Mouse (Mus musculus) G1E-ER4 (cell line): Measurements from ENCODE around the gene Gas2l3. TPM values are rescaled to one million over a fixed set of nuclear protein-coding genes. Genes with fewer than 3 reads are reported as not detected.

Source experiments
- GATA1 ChIP-seq: IDR thresholded peaks from one replicate; pipeline ENCODE4 v1.8.0; 2012; ENCODE audit warnings: low read length, inconsistent platforms
- polyA plus RNA-seq: library from polyadenylated mRNA; stranded (reverse); fragments of >175 nt; gene quantifications from 2 replicates; pipeline ENCODE4 v1.2.3, GENCODE M21; 2012

Gene Gas2l3
- polyA plus RNA-seq, 1 experiment: not detected

DNA sequence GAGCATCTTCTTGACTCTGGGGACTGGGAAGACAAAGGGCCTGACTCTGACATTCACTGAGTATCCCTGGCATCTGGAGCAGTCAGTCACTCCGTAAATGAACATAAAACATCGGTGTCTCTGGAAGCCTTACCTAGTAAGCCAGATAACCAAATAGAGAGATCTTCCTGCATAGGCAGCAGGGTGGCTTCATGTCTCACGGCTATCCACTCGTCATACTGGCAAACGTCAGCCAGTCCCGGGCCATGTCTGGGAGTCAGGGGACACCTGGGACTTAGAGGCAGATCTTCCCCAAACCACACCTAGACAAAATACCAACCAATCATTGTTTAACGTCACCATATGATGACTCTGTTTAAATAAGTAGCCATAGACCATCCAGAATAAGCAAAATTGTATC, 13.0 kb downstream of the Gas2l3 start:
- TF ChIP-seq GATA1: no peak

- no peak for TF ChIP-seq GATA1
Observed at GRCm38 (mm10) chr10:89424800-89425393, 18.9 kb downstream of the Gas2l3 start.

DNA sequence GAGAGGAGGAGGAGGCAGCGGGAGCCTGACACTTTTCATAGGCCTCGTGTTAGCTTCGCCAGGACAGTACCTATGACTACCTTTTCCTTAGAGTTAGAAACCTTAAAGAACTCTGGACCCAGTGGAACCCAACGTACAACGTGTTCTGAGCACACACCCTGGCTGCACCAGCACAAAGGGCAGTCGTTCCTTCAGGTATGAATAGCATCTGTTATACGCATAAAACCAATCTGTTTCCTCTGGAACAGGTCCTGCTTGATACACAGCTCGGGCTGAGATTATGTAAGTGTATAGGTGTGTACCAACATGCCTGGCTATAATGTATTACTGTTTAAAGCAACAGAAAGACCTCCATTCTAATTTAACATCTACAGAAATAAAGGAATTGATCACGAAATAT, 19.6 kb downstream of the Gas2l3 start:
- TF ChIP-seq GATA1: no peak

DNA sequence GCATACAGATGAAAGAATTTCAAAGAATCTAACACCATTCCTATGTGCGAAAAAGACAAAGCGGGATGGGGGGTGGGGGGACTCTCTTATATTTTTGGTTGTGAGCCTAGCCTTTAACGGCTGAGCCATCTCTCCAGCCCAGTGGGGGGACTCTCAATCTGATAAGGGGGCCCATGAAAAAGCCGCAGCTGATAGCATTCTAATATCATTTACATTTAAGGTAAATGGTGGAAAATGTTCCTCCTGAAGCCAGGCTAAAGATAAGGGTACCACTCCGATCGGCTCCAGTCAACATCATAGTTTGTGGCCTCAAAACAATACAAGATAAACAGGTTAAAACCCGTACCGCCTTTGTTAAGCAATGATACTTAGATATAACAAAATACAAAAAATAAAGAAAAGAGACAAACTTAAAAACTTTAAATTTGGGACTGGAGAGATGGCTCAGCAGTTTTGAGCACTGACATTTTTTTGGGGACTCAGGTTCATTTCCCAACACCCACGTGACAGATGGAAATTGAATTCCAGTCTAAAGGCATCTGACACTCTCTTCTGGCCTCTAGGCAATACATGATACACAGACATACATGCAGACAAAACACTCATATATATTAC, 20.5 kb downstream of the Gas2l3 start:
- TF ChIP-seq GATA1: no peak

GRCm38 (mm10) chr10:89422504-89423158, 21.1 kb downstream of the Gas2l3 start:
- no peak for TF ChIP-seq GATA1

DNA sequence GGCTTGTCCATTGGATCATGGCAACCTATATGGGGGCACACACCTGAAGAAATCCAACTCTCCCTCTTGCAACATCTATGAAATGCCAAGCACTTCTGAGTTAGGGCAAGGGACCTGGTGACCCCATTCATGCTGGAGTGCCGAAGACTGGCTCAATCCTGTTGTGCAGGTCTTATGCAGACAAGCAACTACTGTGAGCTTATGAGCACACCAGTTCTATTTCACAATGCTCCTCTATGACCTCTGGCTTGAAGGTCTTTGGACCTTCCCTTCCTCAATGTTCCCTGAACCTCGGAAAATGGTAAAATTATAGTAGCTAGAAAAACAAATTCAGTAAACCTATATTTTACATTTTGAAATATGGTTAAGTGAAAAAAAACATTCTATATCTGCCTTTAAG, 25.8 kb downstream of the Gas2l3 start:
- TF ChIP-seq GATA1: no peak

DNA sequence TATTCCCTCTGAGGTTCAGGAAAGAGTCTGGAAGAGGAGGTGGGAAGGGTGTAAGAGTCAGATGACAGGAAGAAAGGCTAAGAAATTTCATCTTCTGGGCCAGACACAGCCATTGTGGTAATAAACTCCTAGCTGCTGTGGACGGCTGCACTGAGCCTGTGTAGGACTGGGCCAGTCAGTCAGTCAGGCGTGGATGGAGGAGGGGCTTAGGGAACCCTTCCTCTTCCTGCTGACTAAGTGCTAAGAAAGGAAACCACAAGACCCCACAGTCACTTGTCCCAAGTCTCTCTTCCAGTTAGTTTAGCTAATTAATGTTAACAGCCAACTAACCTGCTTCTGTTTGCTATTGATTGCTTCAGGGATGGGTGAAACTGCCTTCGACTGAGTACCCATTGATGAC, 28.3 kb downstream of the Gas2l3 start:
- no peak for TF ChIP-seq GATA1

DNA sequence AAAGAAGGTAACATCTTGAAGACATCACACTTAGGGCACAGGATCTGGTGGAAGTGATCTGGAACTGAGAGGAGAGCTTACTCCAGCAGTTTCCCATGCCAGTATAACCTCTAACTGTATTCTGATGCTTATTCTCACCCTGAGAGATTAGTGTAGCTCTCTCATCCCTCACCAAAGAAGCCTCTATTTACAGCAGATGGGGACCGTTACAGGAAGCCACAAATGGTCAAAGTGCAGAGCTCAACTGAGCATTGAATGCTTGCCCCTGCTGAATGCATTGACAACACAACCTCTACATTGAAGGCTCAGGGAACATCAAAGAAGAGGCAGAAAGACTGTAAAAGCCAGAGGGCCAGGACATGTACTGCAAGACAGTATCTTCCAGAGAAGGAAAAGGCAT, 36.2 kb downstream of the Gas2l3 start:
- no peak for TF ChIP-seq GATA1

DNA sequence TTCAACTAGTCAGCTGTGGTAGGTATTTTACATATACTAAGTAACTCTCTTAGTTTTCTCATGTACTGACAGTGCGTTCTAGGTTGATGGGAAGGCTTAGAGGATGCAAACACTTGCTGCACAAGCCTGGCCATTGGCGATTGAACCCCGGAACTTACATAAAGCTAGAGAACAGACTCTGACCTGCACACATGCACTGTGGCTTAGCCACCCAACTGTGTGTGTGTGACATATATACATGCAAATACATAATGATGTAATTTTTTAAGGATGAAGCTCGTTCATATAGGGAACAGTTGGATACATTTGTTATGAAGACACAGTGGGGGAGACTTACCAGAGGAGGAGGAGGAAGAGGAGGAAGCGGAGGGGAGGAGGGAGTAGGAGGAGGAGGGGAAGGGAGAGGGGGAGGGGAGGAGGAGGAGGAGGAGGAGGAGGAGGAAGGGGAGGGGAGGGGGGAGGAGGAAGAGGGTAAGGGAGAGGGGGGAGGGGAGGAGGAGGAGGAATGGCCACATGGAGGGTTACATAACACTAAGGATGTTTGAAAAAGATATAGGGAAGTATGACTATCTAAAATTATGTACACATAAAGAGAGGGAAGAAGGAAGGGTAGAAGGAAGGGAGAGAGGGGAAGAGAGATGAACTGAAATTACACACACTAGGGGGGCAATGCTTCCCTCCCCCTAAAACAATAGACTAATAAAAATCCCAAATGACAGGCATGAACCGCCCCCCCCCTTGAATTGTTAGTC, 36.9 kb downstream of the Gas2l3 start:
- TF ChIP-seq GATA1: no peak

DNA sequence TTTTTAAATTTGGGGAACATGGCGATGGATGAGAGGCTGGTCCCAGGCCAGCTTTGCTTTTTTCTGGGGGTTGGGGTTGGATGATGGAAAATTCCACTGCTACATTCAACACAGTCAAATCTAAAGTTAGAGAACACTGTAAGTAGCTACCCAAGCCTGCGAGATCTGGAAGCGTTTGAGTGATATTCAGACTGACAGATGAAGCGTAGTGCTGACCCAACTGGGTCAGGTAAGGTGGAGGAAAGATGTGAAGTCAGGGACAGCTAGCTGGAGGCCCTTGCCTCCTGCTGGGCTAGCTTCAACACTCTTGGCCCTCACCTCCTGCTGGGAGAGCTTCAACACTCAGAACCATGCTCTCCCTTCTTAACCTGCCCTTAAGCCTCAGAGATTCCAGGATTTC, 38.8 kb downstream of the Gas2l3 start:
- TF ChIP-seq GATA1: no peak

- TF ChIP-seq GATA1: no peak
Observed at GRCm38 (mm10) chr10:89400674-89401336, 43.0 kb downstream of the Gas2l3 start.

DNA sequence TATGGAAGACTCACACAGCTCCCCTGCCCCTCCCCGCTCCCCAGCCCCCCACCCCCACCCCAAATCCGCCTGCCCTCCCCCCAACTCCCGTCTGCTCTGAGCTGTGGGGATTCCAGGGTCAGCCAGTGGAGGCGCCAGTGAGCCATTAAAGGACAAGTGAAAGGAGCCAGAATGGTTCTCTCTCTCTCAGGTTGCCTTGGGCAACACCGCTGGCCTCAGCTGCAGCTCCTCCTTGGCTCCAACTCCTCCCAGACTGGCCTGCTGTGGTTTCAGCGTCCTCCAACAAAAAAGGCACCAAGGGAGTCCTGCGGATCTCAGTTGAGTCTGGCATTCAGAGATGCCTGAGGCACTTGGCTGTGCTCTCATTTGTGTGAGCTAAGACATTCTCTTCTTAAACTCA, 47.9 kb downstream of the Gas2l3 start:
- no peak for TF ChIP-seq GATA1

GRCm38 (mm10) chr10:89395321-89395720, 48.4 kb downstream of the Gas2l3 start:
- no peak for TF ChIP-seq GATA1

- no peak for TF ChIP-seq GATA1
Observed at GRCm38 (mm10) chr10:89392687-89393086, 51.1 kb downstream of the Gas2l3 start.

GRCm38 (mm10) chr10:89391571-89392163, 52.1 kb downstream of the Gas2l3 start:
- no peak for TF ChIP-seq GATA1
